Mouse (Mus musculus) midbrain, embryonic 11.5 days (tissue): ENCODE results near the gene Rps11. TPM values are rescaled to one million over a fixed set of nuclear protein-coding genes. Genes with fewer than 3 reads are reported as not detected.

Experiments used
- ATAC-seq: fragments of 200-750 bp; cut with Nextera tagmentation; 2 replicates; pipeline ENCODE4 v1.8.0; 2017; ENCODE audit warnings: moderate TSS enrichment, moderate library complexity; ENCODE audit not compliant: low FRiP score
- DNase-seq: peaks from one replicate; pipeline ENCODE4 v3.0.0; 2015; ENCODE audit warnings: low spot score; ENCODE audit errors: missing footprints
- H3K27ac ChIP-seq: fragments of 300-500 bp; sonication (generic); 2 replicates; pipeline ENCODE4 v1.5.1; 2014; ENCODE audit warnings: low read depth, low read length
- H3K27me3 ChIP-seq: fragments of 300-500 bp; sonication (generic); 2 replicates; pipeline ENCODE4 v1.6.1; 2014; ENCODE audit warnings: mild to moderate bottlenecking, low read length, moderate library complexity, mixed read lengths; ENCODE audit not compliant: control insufficient read depth, insufficient read depth
- H3K36me3 ChIP-seq: fragments of 300-500 bp; sonication (generic); 2 replicates; pipeline ENCODE4 v1.6.1; 2014; ENCODE audit warnings: mild to moderate bottlenecking, low read length, moderate library complexity, mixed read lengths; ENCODE audit not compliant: control insufficient read depth, insufficient read depth
- H3K4me1 ChIP-seq: fragments of 300-500 bp; sonication (generic); 2 replicates; pipeline ENCODE4 v1.6.1; 2014; ENCODE audit warnings: low read length; ENCODE audit not compliant: control insufficient read depth, insufficient read depth
- H3K4me2 ChIP-seq: fragments of 300-500 bp; sonication (generic); 2 replicates; pipeline ENCODE4 v1.6.1; 2014; ENCODE audit warnings: mild to moderate bottlenecking, moderate library complexity
- H3K4me3 ChIP-seq: fragments of 300-500 bp; sonication (generic); 2 replicates; pipeline ENCODE4 v1.5.1; 2014; ENCODE audit warnings: low read depth, low read length
- H3K9ac ChIP-seq: fragments of 300-500 bp; sonication (generic); 2 replicates; pipeline ENCODE4 v1.6.1; 2014; ENCODE audit warnings: low read length
- H3K9me3 ChIP-seq: fragments of 300-500 bp; sonication (generic); 2 replicates; pipeline ENCODE4 v1.6.1; 2016; ENCODE audit warnings: low read length; ENCODE audit not compliant: control insufficient read depth
- whole genome bisulfite sequencing: fragments of 180-500 bp; shearing (Covaris S2); extraction: QIAGEN DNeasy Blood & Tissue Kit; methylation state at CpG from one replicate; pipeline ENCODE4 v1.1.7; 2014; 5-methylcytosine and 5-hydroxymethylcytosine counted together
- polyA plus RNA-seq: library from polyadenylated mRNA; unstranded; fragments of >200 nt; fragmentation: Nextera tagmentation; extraction: Ambion mirVana; gene quantifications from 2 replicates; pipeline ENCODE4 v1.2.1, GENCODE M21; 2014

Gene Rps11
- polyA plus RNA-seq, 1 experiment from 2014 or later = 1,392 TPM

GRCm38 (mm10) chr7:45123186-45123570 is 1.1 kb downstream of the Rps11 start:
- Histone ChIP-seq H3K9ac (peak overlapping the region; percentile 88), H3K9me3 (no peaks in the 10 kb centered on the region), H3K36me3 (peaks cover 52% of the 10 kb centered on the region), H3K4me2 (peak overlapping the region; percentile 88), H3K4me3 (peak overlapping the region; percentile 66), H3K4me1 (peaks cover 25% of the 10 kb centered on the region), H3K27me3 (no peaks in the 10 kb centered on the region), H3K27ac (no peak overlapping the region)
- DNase-seq (no peak), ATAC-seq (no peak)
- 27% methylated on average over 12 of the region's 12 CpGs for WGBS

- WGBS = 88% methylated on average over 15 of the region's 15 CpGs
- DNase-seq (no peak), ATAC-seq (no peak)
- Histone ChIP-seq H3K4me2 (peak overlapping the region; percentile 88), H3K4me3 (peak overlapping the region; percentile 66), H3K27ac (no peak overlapping the region), H3K4me1 (peaks cover 25% of the 10 kb centered on the region), H3K27me3 (no peaks in the 10 kb centered on the region), H3K9me3 (no peaks in the 10 kb centered on the region), H3K9ac (peak overlapping the region; percentile 88), H3K36me3 (peaks cover 52% of the 10 kb centered on the region)
These were observed 1.6 kb downstream of the Rps11 start for GRCm38 (mm10) chr7:45122561-45123185.

- Histone ChIP-seq H3K27me3 (no peaks in the 10 kb centered on the region), H3K4me3 (no peak overlapping the region), H3K9me3 (no peaks in the 10 kb centered on the region), H3K9ac (no peak overlapping the region), H3K4me1 (peaks cover 20% of the 10 kb centered on the region), H3K27ac (no peak overlapping the region), H3K36me3 (peaks cover 46% of the 10 kb centered on the region), H3K4me2 (no peak overlapping the region)
- no peak for ATAC-seq
- no peak for DNase-seq
These were observed 2.3 kb downstream of the Rps11 start for GRCm38 (mm10) chr7:45121966-45122365.

- ATAC-seq (no peak), DNase-seq (no peak)
- 84% methylated on average over 8 of the region's 8 CpGs for WGBS
- Histone ChIP-seq H3K4me1 (peaks cover 14% of the 10 kb centered on the region), H3K9me3 (no peaks in the 10 kb centered on the region), H3K9ac (no peak overlapping the region), H3K4me3 (no peak overlapping the region), H3K4me2 (no peak overlapping the region), H3K27ac (no peak overlapping the region), H3K27me3 (no peaks in the 10 kb centered on the region), H3K36me3 (peaks cover 40% of the 10 kb centered on the region)
These were observed 2.8 kb downstream of the Rps11 start for GRCm38 (mm10) chr7:45121404-45121803.

GRCm38 (mm10) chr7:45119780-45120709 is 4.2 kb downstream of the Rps11 start:
- WGBS = 80% methylated on average over 5 of the region's 5 CpGs
- no peaks in the 10 kb centered on the region for H3K27me3 ChIP-seq
- no peak for DNase-seq
- no peaks in the 10 kb centered on the region for H3K9me3 ChIP-seq
- H3K36me3 ChIP-seq = peaks cover 27% of the 10 kb centered on the region
- H3K9ac ChIP-seq = no peak overlapping the region
- peaks cover 9% of the 10 kb centered on the region for H3K4me1 ChIP-seq
- no peak overlapping the region for H3K4me2 ChIP-seq
- ATAC-seq = no peak
- H3K4me3 ChIP-seq = no peak overlapping the region
- H3K27ac ChIP-seq = no peak overlapping the region

- Histone ChIP-seq H3K9ac (no peak overlapping the region), H3K27me3 (no peaks in the 10 kb centered on the region), H3K27ac (no peak overlapping the region), H3K4me3 (no peak overlapping the region), H3K4me1 (peaks cover 7% of the 10 kb centered on the region), H3K4me2 (no peak overlapping the region), H3K36me3 (peaks cover 27% of the 10 kb centered on the region), H3K9me3 (no peaks in the 10 kb centered on the region)
- 87% methylated on average over 6 of the region's 6 CpGs for WGBS
- ATAC-seq = no peak
- DNase-seq = no peak
These were observed 5.9 kb downstream of the Rps11 start for GRCm38 (mm10) chr7:45118336-45118735.

GRCm38 (mm10) chr7:45117566-45117965 is 6.7 kb downstream of the Rps11 start:
- Histone ChIP-seq H3K9ac (no peak overlapping the region), H3K9me3 (no peaks in the 10 kb centered on the region), H3K27ac (no peak overlapping the region), H3K36me3 (peaks cover 22% of the 10 kb centered on the region), H3K27me3 (no peaks in the 10 kb centered on the region), H3K4me1 (no peaks in the 10 kb centered on the region), H3K4me3 (no peak overlapping the region), H3K4me2 (no peak overlapping the region)
- ATAC-seq (no peak), DNase-seq (no peak)
- 79% methylated on average over 8 of the region's 8 CpGs for WGBS

- no peak overlapping the region for H3K4me2 ChIP-seq
- H3K27ac ChIP-seq = no peak overlapping the region
- ATAC-seq (no peak), DNase-seq (no peak)
- WGBS = 78% methylated on average over 2 of the region's 2 CpGs
- no peaks in the 10 kb centered on the region for H3K4me1 ChIP-seq
- no peaks in the 10 kb centered on the region for H3K9me3 ChIP-seq
- no peaks in the 10 kb centered on the region for H3K27me3 ChIP-seq
- H3K9ac ChIP-seq = no peak overlapping the region
- no peak overlapping the region for H3K4me3 ChIP-seq
- no peaks in the 10 kb centered on the region for H3K36me3 ChIP-seq
These were observed 10.8 kb downstream of the Rps11 start for GRCm38 (mm10) chr7:45113476-45113875.

GRCm38 (mm10) chr7:45112529-45112928 is 11.7 kb downstream of the Rps11 start:
- H3K4me2 ChIP-seq = no peak overlapping the region
- H3K27ac ChIP-seq = no peak overlapping the region
- H3K9ac ChIP-seq = no peak overlapping the region
- no peak for ATAC-seq
- WGBS = 69% methylated on average over 3 of the region's 3 CpGs
- no peaks in the 10 kb centered on the region for H3K4me1 ChIP-seq
- no peaks in the 10 kb centered on the region for H3K27me3 ChIP-seq
- no peaks in the 10 kb centered on the region for H3K36me3 ChIP-seq
- H3K9me3 ChIP-seq = no peaks in the 10 kb centered on the region
- H3K4me3 ChIP-seq = no peak overlapping the region
- no peak for DNase-seq
